Mouse (Mus musculus): ENCODE data around the gene Vmn1r45. TPM values are rescaled to one million over a fixed set of nuclear protein-coding genes. Genes with fewer than 3 reads are reported as not detected.
A peak's percentile ranks its signal among the peaks of the same experiment; 100 is the strongest.

Gene Vmn1r45
- total and polyA plus RNA-seq, 2 experiments from 2014 or later: 0.05 TPM; not detected in 1

DNA sequence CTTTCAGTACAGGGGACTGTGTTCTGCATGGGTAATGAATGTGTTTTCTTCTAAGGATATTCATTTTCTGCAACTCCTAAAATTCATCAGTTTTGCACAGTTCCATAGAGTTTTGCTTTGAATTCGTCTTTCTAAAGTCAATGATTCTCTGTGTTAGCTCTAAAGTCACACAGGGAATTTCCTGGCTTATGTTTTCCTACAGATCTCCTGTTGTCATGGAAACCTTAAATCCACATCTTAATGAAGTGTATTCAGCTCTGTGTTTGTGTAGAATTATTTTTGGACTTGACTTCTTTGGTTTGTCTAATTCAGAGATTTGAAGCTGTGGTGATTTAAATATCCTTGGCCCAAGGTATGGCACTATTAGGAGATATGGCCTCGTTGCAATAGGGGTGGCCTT lies 56.6 kb downstream of the Vmn1r45 start:
- Histone ChIP-seq H3K27ac (ENCODE audit: low read depth, low read length) (no peak overlapping the region), H3K4me2 (ENCODE audit: low read depth, low read length, poor library complexity, severe bottlenecking) (no peak overlapping the region), H3K9me3 (ENCODE audit: low read length) (no peaks in the 10 kb centered on the region), H3K9ac (replicated peaks; ENCODE audit: low read length, poor library complexity, severe bottlenecking) (no peak overlapping the region), H3K4me1 (ENCODE audit: insufficient read depth, low read length) (no peaks in the 10 kb centered on the region), H3K27me3 (ENCODE audit: insufficient read depth, low read length) (no peaks in the 10 kb centered on the region), H3K36me3 (ENCODE audit: insufficient read depth, low read length) (no peaks in the 10 kb centered on the region), H3K4me3 (ENCODE audit: low read depth, low read length) (no peak overlapping the region)
- TF ChIP-seq CTCF (IDR thresholded peaks at IDR 0.05): no peak
- DNase-seq (ENCODE audit: low spot score): peak; percentile 12
- ATAC-seq (ENCODE audit: low FRiP score): no peak
- WGBS: 49% methylated on average over 2 of the region's 2 CpGs

DNA sequence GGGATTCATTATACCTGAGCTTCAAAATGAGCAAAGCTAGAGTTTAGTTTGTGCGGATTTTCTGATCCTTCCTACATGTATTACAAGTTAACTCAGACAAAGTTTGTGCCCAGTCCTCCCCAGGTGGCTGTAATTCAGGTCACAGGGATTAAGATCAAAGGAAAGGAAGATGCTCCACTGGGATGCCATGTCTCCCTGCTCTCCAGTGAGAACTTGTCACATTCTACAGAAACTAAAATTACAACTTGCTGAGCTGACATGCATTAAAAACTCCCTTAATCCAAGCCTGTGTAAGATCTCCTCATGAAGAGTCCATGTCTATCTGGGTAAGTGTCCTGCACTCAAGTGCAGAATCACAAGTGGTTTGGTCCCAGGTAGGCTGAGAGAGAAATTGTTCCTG lies 57.0 kb downstream of the Vmn1r45 start, which contains the start of gene Vmn1r44:
Vmn1r44 (plus strand) TSS at position 301 of the 400 bp plus-strand sequence.
- no peak within 1 kb of the TSS for H3K27ac ChIP-seq (ENCODE audit: low read depth, low read length)
- H3K4me1 ChIP-seq (ENCODE audit: insufficient read depth, low read length): no peaks in the 10 kb centered on the region
- no peak within 1 kb of the TSS for H3K9ac ChIP-seq (replicated peaks; ENCODE audit: low read length, poor library complexity, severe bottlenecking)
- H3K27me3 ChIP-seq (ENCODE audit: insufficient read depth, low read length): no peaks in the 10 kb centered on the region
- no peak within 1 kb of the TSS for H3K4me3 ChIP-seq (ENCODE audit: low read depth, low read length)
- WGBS: 66% methylated on average over 1 of the region's 1 CpGs
- no peak for TF ChIP-seq CTCF (IDR thresholded peaks at IDR 0.05)
- DNase-seq (ENCODE audit: low spot score) (no peak), ATAC-seq (ENCODE audit: low FRiP score) (no peak)
- H3K36me3 ChIP-seq (ENCODE audit: insufficient read depth, low read length): no peaks in the 10 kb centered on the region
- H3K9me3 ChIP-seq (ENCODE audit: low read length): no peaks in the 10 kb centered on the region
- no peak within 1 kb of the TSS for H3K4me2 ChIP-seq (ENCODE audit: low read depth, low read length, poor library complexity, severe bottlenecking)

Other genes with a start within 250 kb of the Vmn1r45 start
- gene Vmn1r40, start 233.1 kb downstream of the Vmn1r45 start, total RNA-seq (2014; rRNA removed): not detected in 2 replicates
- gene Vmn1r40, start 233.1 kb downstream of the Vmn1r45 start, polyA plus RNA-seq (2015; fragmentation: Nextera tagmentation; extraction: Ambion mirVana): not detected in 2 replicates
- gene Vmn1r41, start 199.8 kb downstream of the Vmn1r45 start, total RNA-seq (2014; rRNA removed): not detected in 2 replicates
- gene Vmn1r41, start 199.8 kb downstream of the Vmn1r45 start, polyA plus RNA-seq (2015; fragmentation: Nextera tagmentation; extraction: Ambion mirVana): not detected in 2 replicates
- not detected in 2 replicates for gene Vmn1r42, start 64.2 kb downstream of the Vmn1r45 start, total RNA-seq (2014; rRNA removed)
- not detected in 2 replicates for gene Vmn1r42, start 64.2 kb downstream of the Vmn1r45 start, polyA plus RNA-seq (2015; fragmentation: Nextera tagmentation; extraction: Ambion mirVana)
- gene Vmn1r43, start 64.2 kb downstream of the Vmn1r45 start, total RNA-seq (2014; rRNA removed): 0.05 TPM in 1 of 2 replicates, not detected in the other
- gene Vmn1r43, start 64.2 kb downstream of the Vmn1r45 start, polyA plus RNA-seq (2015; fragmentation: Nextera tagmentation; extraction: Ambion mirVana): not detected in 2 replicates
- gene Vmn1r44, start 56.9 kb downstream of the Vmn1r45 start, total RNA-seq (2014; rRNA removed): not detected in 2 replicates
- gene Vmn1r44, start 56.9 kb downstream of the Vmn1r45 start, polyA plus RNA-seq (2015; fragmentation: Nextera tagmentation; extraction: Ambion mirVana): not detected in 2 replicates
- gene Vmn1r46, start 28.7 kb upstream of the Vmn1r45 start, total RNA-seq (2014; rRNA removed): not detected in 2 replicates
- gene Vmn1r46, start 28.7 kb upstream of the Vmn1r45 start, polyA plus RNA-seq (2015; fragmentation: Nextera tagmentation; extraction: Ambion mirVana): not detected in 2 replicates
- gene Vmn1r47, start 75.5 kb upstream of the Vmn1r45 start, total RNA-seq (2014; rRNA removed): not detected in 2 replicates
- not detected in 2 replicates for gene Vmn1r47, start 75.5 kb upstream of the Vmn1r45 start, polyA plus RNA-seq (2015; fragmentation: Nextera tagmentation; extraction: Ambion mirVana)
- gene Vmn1r48, start 96.2 kb upstream of the Vmn1r45 start, total RNA-seq (2014; rRNA removed): not detected in 2 replicates
- not detected in 2 replicates for gene Vmn1r48, start 96.2 kb upstream of the Vmn1r45 start, polyA plus RNA-seq (2015; fragmentation: Nextera tagmentation; extraction: Ambion mirVana)
- not detected in 2 replicates for gene Vmn1r49, start 137.9 kb upstream of the Vmn1r45 start, total RNA-seq (2014; rRNA removed)
- gene Vmn1r49, start 137.9 kb upstream of the Vmn1r45 start, polyA plus RNA-seq (2015; fragmentation: Nextera tagmentation; extraction: Ambion mirVana): not detected in 2 replicates
- not detected in 2 replicates for gene Vmn1r50, start 160.8 kb upstream of the Vmn1r45 start, total RNA-seq (2014; rRNA removed)
- gene Vmn1r50, start 160.8 kb upstream of the Vmn1r45 start, polyA plus RNA-seq (2015; fragmentation: Nextera tagmentation; extraction: Ambion mirVana): not detected in 2 replicates
- not detected in 2 replicates for gene Vmn1r51, start 182.0 kb upstream of the Vmn1r45 start, total RNA-seq (2014; rRNA removed)
- gene Vmn1r51, start 182.0 kb upstream of the Vmn1r45 start, polyA plus RNA-seq (2015; fragmentation: Nextera tagmentation; extraction: Ambion mirVana): 0.10 TPM in 1 of 2 replicates, not detected in the other
- gene Vmn1r52, start 234.2 kb upstream of the Vmn1r45 start, total RNA-seq (2014; rRNA removed): not detected in 2 replicates
- gene Vmn1r52, start 234.2 kb upstream of the Vmn1r45 start, polyA plus RNA-seq (2015; fragmentation: Nextera tagmentation; extraction: Ambion mirVana): not detected in 2 replicates